Mouse (Mus musculus) hindbrain, postnatal 0 days (tissue): Measurements from ENCODE around the gene Gm28038. TPM values are rescaled to one million over a fixed set of nuclear protein-coding genes. Genes with fewer than 3 reads are reported as not detected.

Experiments
- ATAC-seq: fragments of 200-750 bp; cut with Nextera tagmentation; 2 replicates; pipeline ENCODE4 v1.8.0; 2017; ENCODE audit warnings: mild to moderate bottlenecking, moderate TSS enrichment, moderate library complexity
- DNase-seq: peaks from one replicate; pipeline ENCODE4 v3.0.0-alpha.2; 2015; ENCODE audit warnings: low spot score
- H3K27ac ChIP-seq: fragments of 300-500 bp; sonication (generic); 2 replicates; pipeline ENCODE4 v1.5.1; 2014; ENCODE audit warnings: mild to moderate bottlenecking
- H3K27me3 ChIP-seq: fragments of 300-500 bp; sonication (generic); 2 replicates; pipeline ENCODE4 v1.6.1; 2014; ENCODE audit warnings: low read length, mixed read lengths; ENCODE audit not compliant: insufficient read depth
- H3K36me3 ChIP-seq: fragments of 300-500 bp; sonication (generic); 2 replicates; pipeline ENCODE4 v1.6.1; 2014; ENCODE audit warnings: low read length, mixed read lengths; ENCODE audit not compliant: insufficient read depth
- H3K4me1 ChIP-seq: fragments of 300-500 bp; sonication (generic); 2 replicates; pipeline ENCODE4 v1.6.1; 2014; ENCODE audit warnings: antibody characterized with exemption, low read length, mixed read lengths; ENCODE audit not compliant: insufficient read depth
- H3K4me2 ChIP-seq: fragments of 300-500 bp; sonication (generic); 2 replicates; pipeline ENCODE4 v1.6.1; 2014; ENCODE audit warnings: low read depth, mild to moderate bottlenecking, low read length, moderate library complexity, mixed read lengths
- H3K4me3 ChIP-seq: fragments of 300-500 bp; sonication (generic); 2 replicates; pipeline ENCODE4 v1.5.1; 2014; ENCODE audit warnings: low read length
- H3K9ac ChIP-seq: fragments of 300-500 bp; sonication (generic); replicated peaks from 2 replicates; pipeline ENCODE4 v1.6.1; 2014; ENCODE audit warnings: mild to moderate bottlenecking, low read length, moderate library complexity, mixed read lengths
- H3K9me3 ChIP-seq: fragments of 300-500 bp; sonication (generic); 2 replicates; pipeline ENCODE4 v1.6.1; 2016; ENCODE audit warnings: low read length, mixed read lengths
- CTCF ChIP-seq: IDR thresholded peaks from 2 replicates; pipeline ENCODE4 v1.5.1; 2016; ENCODE audit warnings: antibody characterized with exemption, control low read depth, low read depth
- WGBS: fragments of 180-500 bp; shearing (Covaris S2); extraction: QIAGEN DNeasy Blood & Tissue Kit; methylation state at CpG from one replicate; pipeline ENCODE4 v1.1.7; 2014; 5-methylcytosine and 5-hydroxymethylcytosine counted together
- polyA plus RNA-seq: library from polyadenylated mRNA; unstranded; fragments of >200 nt; fragmentation: Nextera tagmentation; extraction: Ambion mirVana; gene quantifications from 2 replicates; pipeline ENCODE4 v1.2.1, GENCODE M21; 2015
- total RNA-seq: library from RNA; depleted of rRNA; stranded (reverse); fragments of >200 nt; gene quantifications from 2 replicates; pipeline ENCODE4 v1.2.3, GENCODE M21; 2014

Gm28038 gene
- total and polyA plus RNA-seq, 2 experiments from 2014 or later, result not detected

DNA sequence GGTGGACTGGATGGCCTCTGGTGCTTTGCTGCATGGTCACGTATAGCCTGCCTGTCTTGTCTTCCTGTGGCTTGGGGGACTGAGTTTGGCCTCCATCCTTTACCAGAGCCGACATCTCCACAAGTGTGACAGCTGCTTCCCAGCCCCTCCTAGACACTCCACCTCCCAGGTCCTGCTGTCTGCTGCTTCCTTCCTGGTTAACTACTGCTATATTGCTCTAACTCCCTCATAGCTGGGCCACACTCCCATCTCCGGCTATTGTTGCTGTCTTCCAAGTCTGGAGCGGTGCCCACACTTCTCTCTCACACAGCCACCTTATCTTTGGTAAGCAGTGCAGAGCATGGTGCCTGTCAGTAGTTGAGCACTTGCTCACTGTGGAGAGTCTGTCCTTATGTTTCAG, 41.1 kb upstream of the Gm28038 start:
- Histone ChIP-seq H3K4me1 (peaks cover 13% of the 10 kb centered on the region), H3K36me3 (peaks cover 23% of the 10 kb centered on the region), H3K4me3 (no peak overlapping the region), H3K4me2 (peak overlapping the region; percentile 76; the same call in 1 of the 2 replicates), H3K27me3 (no peaks in the 10 kb centered on the region), H3K9ac (no peak overlapping the region), H3K9me3 (no peaks in the 10 kb centered on the region), H3K27ac (no peak overlapping the region)
- no peak for DNase-seq
- ATAC-seq, result no peak
- no peak for TF ChIP-seq CTCF
- WGBS, result 65% methylated on average over 4 of the region's 4 CpGs

DNA sequence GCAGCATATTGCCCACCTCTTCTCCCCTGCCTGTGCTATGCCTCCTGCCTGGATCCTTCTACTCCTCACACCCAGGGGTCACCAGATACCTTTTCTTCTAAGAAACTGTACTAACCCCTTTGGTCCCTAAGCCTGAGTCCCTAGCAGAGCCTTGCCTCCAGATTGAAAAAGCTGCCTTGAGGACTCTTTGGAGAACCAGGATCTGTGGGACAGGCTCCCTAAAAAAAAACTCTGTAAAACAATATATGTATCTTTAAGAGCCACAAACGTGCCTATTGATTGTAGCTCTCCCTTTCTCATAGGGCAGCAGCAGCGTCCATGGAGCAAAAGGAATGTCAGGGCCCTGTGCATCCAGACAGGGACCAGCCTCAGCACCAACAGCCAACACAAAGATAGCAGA, 40.6 kb upstream of the Gm28038 start, which contains the start of gene Gm28035:
TSS of gene Gm28035 (plus strand) at position 301 of the 400 bp plus-strand sequence.
- no peak within 1 kb of the TSS for H3K4me3 ChIP-seq
- H3K27me3 ChIP-seq, result no peaks in the 10 kb centered on the region
- H3K4me1 ChIP-seq, result peaks cover 13% of the 10 kb centered on the region
- no peaks in the 10 kb centered on the region for H3K9me3 ChIP-seq
- DNase-seq (no peak), ATAC-seq (no peak)
- no peak within 1 kb of the TSS for H3K27ac ChIP-seq
- TF ChIP-seq CTCF, result no peak
- 0 out of 2 replicates have a peak within 1 kb of the TSS, but pooled peaks have one; percentile 95 for H3K9ac ChIP-seq
- peaks cover 24% of the 10 kb centered on the region for H3K36me3 ChIP-seq
- H3K4me2 ChIP-seq, result peak within 1 kb of the TSS; percentile 76; the same call in 1 of the 2 replicates
- 79% methylated on average over 2 of the region's 2 CpGs for WGBS

DNA sequence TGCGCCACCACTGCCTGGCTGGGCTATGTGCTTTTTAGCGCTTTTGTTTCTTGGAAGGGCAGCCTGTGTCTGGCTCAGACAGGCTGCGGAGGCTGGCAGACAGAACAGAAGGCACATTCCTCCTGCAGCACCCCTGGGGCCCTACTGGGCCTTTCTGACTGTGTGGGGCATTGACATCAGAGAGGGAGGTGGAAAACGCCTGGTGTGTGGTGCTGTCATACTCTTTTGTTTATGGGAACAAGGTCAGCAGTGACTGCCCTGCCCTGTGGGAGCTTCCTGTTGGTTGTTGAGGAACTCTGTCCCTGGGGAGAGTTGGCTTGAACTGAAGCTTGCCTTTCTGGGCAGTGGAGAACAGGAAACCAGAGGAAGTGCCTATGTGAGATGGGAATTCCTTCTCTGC, 38.3 kb upstream of the Gm28038 start:
- peaks cover 24% of the 10 kb centered on the region for H3K36me3 ChIP-seq
- no peak overlapping the region for H3K9ac ChIP-seq
- no peak overlapping the region for H3K4me2 ChIP-seq
- no peak overlapping the region for H3K4me3 ChIP-seq
- 0 out of 2 replicates have a peak overlapping the region, but pooled peaks have one; percentile 26 for H3K27ac ChIP-seq
- WGBS, result 11% methylated on average over 4 of the region's 4 CpGs
- peaks cover 8% of the 10 kb centered on the region for H3K4me1 ChIP-seq
- no peak for ATAC-seq
- no peaks in the 10 kb centered on the region for H3K27me3 ChIP-seq
- TF ChIP-seq CTCF, result no peak
- no peaks in the 10 kb centered on the region for H3K9me3 ChIP-seq
- peak; percentile 55 for DNase-seq

DNA sequence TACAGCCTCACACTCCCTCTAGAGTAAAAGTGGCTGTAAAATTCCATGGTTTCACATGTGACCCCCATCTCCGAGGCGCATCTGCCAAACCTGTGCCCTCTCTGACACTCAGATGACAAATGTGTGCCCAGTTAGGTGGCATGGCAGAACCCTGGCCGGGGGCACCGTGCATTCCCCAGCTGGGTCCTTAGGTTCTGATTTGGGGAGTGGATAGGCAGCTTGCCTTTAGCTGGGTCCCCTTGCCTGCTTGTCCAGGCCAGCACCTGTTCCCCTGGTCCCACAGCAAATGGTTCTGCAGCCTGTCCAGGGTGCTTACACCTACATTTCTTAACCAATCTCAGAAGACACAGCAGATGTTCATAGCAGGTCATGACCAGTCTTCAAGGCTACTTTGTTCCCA, 37.5 kb upstream of the Gm28038 start:
- no peak for TF ChIP-seq CTCF
- Histone ChIP-seq H3K4me3 (no peak overlapping the region), H3K9me3 (no peaks in the 10 kb centered on the region), H3K4me2 (no peak overlapping the region), H3K36me3 (peaks cover 24% of the 10 kb centered on the region), H3K9ac (no peak overlapping the region), H3K27me3 (no peaks in the 10 kb centered on the region), H3K27ac (no peak overlapping the region), H3K4me1 (peaks cover 8% of the 10 kb centered on the region)
- DNase-seq, result no peak
- no peak for ATAC-seq
- 94% methylated on average over 4 of the region's 4 CpGs for WGBS

DNA sequence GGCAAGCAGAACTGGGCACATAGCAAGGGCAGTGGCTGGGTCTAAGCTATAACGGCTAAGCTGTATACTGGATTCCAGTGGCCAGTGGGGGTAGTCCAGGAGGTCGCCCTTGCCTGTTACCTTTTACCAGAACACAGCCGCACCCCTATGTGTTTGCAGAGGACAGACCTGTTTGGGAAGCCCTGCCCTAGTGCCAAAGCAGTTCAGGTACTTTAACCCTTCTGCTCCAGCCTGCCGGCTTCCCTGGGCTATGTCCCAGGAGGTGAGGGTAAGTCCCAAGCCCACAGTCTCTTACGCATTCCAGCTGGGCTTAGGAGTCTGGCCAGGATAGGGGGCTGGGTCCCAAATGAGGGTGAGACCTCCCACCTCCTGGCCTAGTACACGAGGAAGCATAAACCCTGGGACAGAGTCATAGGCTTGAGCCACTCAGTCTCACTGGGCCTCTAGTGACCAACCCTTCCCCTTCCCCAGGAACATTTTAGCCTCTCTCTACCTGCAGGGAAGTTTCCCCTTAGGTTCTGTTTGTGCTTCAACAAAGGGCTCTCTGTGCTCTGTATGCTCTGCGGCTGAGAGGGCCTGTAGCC, 36.2 kb upstream of the Gm28038 start:
- no peak overlapping the region for H3K4me3 ChIP-seq
- peaks cover 31% of the 10 kb centered on the region for H3K36me3 ChIP-seq
- ATAC-seq, result no peak

DNA sequence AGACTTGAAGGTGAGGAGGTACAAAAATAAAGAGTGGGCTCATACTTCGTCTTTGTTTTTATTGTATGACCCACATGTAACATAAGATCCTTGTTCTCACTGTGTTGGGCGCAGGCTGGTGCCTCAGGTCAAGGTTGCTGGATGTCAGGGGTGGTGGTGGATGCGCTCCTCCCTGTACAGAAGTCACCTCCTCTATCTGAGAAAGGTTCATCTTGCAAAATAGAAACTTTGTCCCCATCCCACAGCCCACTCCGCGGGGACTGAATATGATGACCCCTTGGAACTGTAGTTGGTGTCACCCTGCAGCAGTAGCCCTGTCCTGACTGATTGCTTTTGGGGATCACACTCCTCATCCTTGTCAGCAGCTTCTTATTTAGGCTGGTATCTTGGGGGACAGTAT, 33.8 kb upstream of the Gm28038 start:
- H3K4me1 ChIP-seq, result no peaks in the 10 kb centered on the region; the same call in 1 of the 2 replicates
- DNase-seq (no peak), ATAC-seq (no peak)
- H3K4me3 ChIP-seq, result no peak overlapping the region
- H3K27me3 ChIP-seq, result no peaks in the 10 kb centered on the region
- H3K36me3 ChIP-seq, result peaks cover 19% of the 10 kb centered on the region; the same call in 1 of the 2 replicates
- no peak overlapping the region for H3K9ac ChIP-seq
- H3K27ac ChIP-seq, result no peak overlapping the region
- H3K4me2 ChIP-seq, result no peak overlapping the region
- 93% methylated on average over 5 of the region's 5 CpGs for WGBS
- no peaks in the 10 kb centered on the region for H3K9me3 ChIP-seq
- TF ChIP-seq CTCF, result no peak

More for the DNA sequence above, 36.2 kb upstream of the Gm28038 start:
- H3K27ac ChIP-seq, result no peak overlapping the region
- H3K27me3 ChIP-seq, result no peaks in the 10 kb centered on the region
- H3K4me1 ChIP-seq, result no peaks in the 10 kb centered on the region; the same call in 1 of the 2 replicates
- no peak overlapping the region for H3K4me2 ChIP-seq
- H3K9me3 ChIP-seq, result no peaks in the 10 kb centered on the region
- 76% methylated on average over 7 of the region's 7 CpGs for WGBS
- DNase-seq, result no peak
- TF ChIP-seq CTCF, result no peak
- H3K9ac ChIP-seq, result no peak overlapping the region

DNA sequence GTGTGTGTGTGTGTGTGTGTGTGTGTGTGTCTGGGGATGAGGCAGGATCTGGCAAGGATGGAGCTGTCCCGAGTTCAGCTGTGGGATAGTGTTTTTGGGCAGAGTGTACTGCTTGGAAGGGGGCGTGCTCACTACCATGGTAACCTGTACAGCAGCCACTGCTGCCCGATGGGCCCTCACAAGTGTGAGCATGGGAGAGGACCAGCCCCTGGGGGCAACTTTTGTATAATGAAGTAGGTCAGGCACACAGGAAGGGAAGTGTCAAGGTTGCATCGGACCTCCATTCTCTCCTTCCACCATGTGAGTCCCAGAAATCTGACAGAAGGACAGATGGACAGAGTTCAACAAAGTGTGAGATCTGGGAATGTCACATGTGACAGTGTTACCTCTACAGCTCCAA, 33.2 kb upstream of the Gm28038 start:
- WGBS, result 59% methylated on average over 4 of the region's 4 CpGs
- H3K36me3 ChIP-seq, result peaks cover 19% of the 10 kb centered on the region; the same call in 1 of the 2 replicates

More for the DNA sequence above, 33.2 kb upstream of the Gm28038 start:
- Histone ChIP-seq H3K9me3 (no peaks in the 10 kb centered on the region), H3K4me1 (no peaks in the 10 kb centered on the region; the same call in 1 of the 2 replicates), H3K27ac (0 out of 2 replicates have a peak overlapping the region, but pooled peaks have one; percentile 15), H3K27me3 (no peaks in the 10 kb centered on the region), H3K4me3 (no peak overlapping the region), H3K4me2 (no peak overlapping the region), H3K9ac (no peak overlapping the region)
- TF ChIP-seq CTCF, result no peak
- DNase-seq (peak; percentile 12), ATAC-seq (peak; percentile 50; the same call in 1 of the 2 replicates)
